Mouse (Mus musculus): ENCODE measurements at regions not wholly inside any gene's neighbourhood (a gene's known extent, or its start where the extent isn't known, plus 50 kb on each side); places are given as distances from the start of the nearest gene placed in this dataset.

- DNase-seq (ENCODE audit: low read depth): no peak
- TF ChIP-seq POLR2A (IDR thresholded peaks at IDR 0.05; ENCODE audit: borderline replicate concordance, extremely low read depth, insufficient read depth, insufficient read length, poor library complexity, severe bottlenecking) (no peak), CTCF (IDR thresholded peaks at IDR 0.05; ENCODE audit: borderline replicate concordance, extremely low read depth, insufficient read depth, insufficient read length) (no peak)
These were observed 360.5 kb upstream of the Gm6657 start for GRCm38 (mm10) chr12:77833411-77834169.

GRCm38 (mm10) chr12:77834891-77835290 is 359.2 kb upstream of the Gm6657 start:
- TF ChIP-seq CTCF (IDR thresholded peaks at IDR 0.05; ENCODE audit: borderline replicate concordance, extremely low read depth, insufficient read depth, insufficient read length) (no peak), POLR2A (IDR thresholded peaks at IDR 0.05; ENCODE audit: borderline replicate concordance, extremely low read depth, insufficient read depth, insufficient read length, poor library complexity, severe bottlenecking) (no peak)
- no peak for DNase-seq (ENCODE audit: low read depth)

GRCm38 (mm10) chr12:77836231-77836630 is 357.8 kb upstream of the Gm6657 start:
- no peak for TF ChIP-seq POLR2A (IDR thresholded peaks at IDR 0.05; ENCODE audit: borderline replicate concordance, extremely low read depth, insufficient read depth, insufficient read length, poor library complexity, severe bottlenecking)
- TF ChIP-seq CTCF (IDR thresholded peaks at IDR 0.05; ENCODE audit: borderline replicate concordance, extremely low read depth, insufficient read depth, insufficient read length): no peak
- no peak for DNase-seq (ENCODE audit: low read depth)

GRCm38 (mm10) chr12:77841844-77842415 is 352.1 kb upstream of the Gm6657 start:
- TF ChIP-seq POLR2A (IDR thresholded peaks at IDR 0.05; ENCODE audit: borderline replicate concordance, extremely low read depth, insufficient read depth, insufficient read length, poor library complexity, severe bottlenecking) (no peak), CTCF (IDR thresholded peaks at IDR 0.05; ENCODE audit: borderline replicate concordance, extremely low read depth, insufficient read depth, insufficient read length) (no peak)
- DNase-seq (ENCODE audit: low read depth): peak; percentile 44

- peak; percentile 90 for DNase-seq (ENCODE audit: low read depth)
- no peak for TF ChIP-seq CTCF (IDR thresholded peaks at IDR 0.05; ENCODE audit: borderline replicate concordance, extremely low read depth, insufficient read depth, insufficient read length)
- TF ChIP-seq POLR2A (IDR thresholded peaks at IDR 0.05; ENCODE audit: borderline replicate concordance, extremely low read depth, insufficient read depth, insufficient read length, poor library complexity, severe bottlenecking): no peak
These were observed 341.2 kb upstream of the Gm6657 start for GRCm38 (mm10) chr12:77852595-77853577.

GRCm38 (mm10) chr12:77854281-77855075 is 339.6 kb upstream of the Gm6657 start:
- TF ChIP-seq CTCF (IDR thresholded peaks at IDR 0.05; ENCODE audit: borderline replicate concordance, extremely low read depth, insufficient read depth, insufficient read length) (no peak), POLR2A (IDR thresholded peaks at IDR 0.05; ENCODE audit: borderline replicate concordance, extremely low read depth, insufficient read depth, insufficient read length, poor library complexity, severe bottlenecking) (no peak)
- DNase-seq (ENCODE audit: low read depth): peak; percentile 71

- TF ChIP-seq CTCF (IDR thresholded peaks at IDR 0.05; ENCODE audit: borderline replicate concordance, extremely low read depth, insufficient read depth, insufficient read length) (no peak), POLR2A (IDR thresholded peaks at IDR 0.05; ENCODE audit: borderline replicate concordance, extremely low read depth, insufficient read depth, insufficient read length, poor library complexity, severe bottlenecking) (no peak)
- peak; percentile 68 for DNase-seq (ENCODE audit: low read depth)
These were observed 338.2 kb upstream of the Gm6657 start for GRCm38 (mm10) chr12:77855796-77856195.

- DNase-seq (ENCODE audit: low read depth): peak; percentile 85
- TF ChIP-seq CTCF (IDR thresholded peaks at IDR 0.05; ENCODE audit: borderline replicate concordance, extremely low read depth, insufficient read depth, insufficient read length): no peak
These were observed 336.8 kb upstream of the Gm6657 start for GRCm38 (mm10) chr12:77857281-77857680.

GRCm38 (mm10) chr12:77860769-77861557 is 333.1 kb upstream of the Gm6657 start:
- no peak for TF ChIP-seq CTCF (IDR thresholded peaks at IDR 0.05; ENCODE audit: borderline replicate concordance, extremely low read depth, insufficient read depth, insufficient read length)
- no peak for TF ChIP-seq POLR2A (IDR thresholded peaks at IDR 0.05; ENCODE audit: borderline replicate concordance, extremely low read depth, insufficient read depth, insufficient read length, poor library complexity, severe bottlenecking)
- no peak for DNase-seq (ENCODE audit: low read depth)

GRCm38 (mm10) chr12:77867947-77868495 is 326.0 kb upstream of the Gm6657 start:
- DNase-seq (ENCODE audit: low read depth): peak; percentile 67

More at GRCm38 (mm10) chr12:77867947-77868495, 326.0 kb upstream of the Gm6657 start:
- TF ChIP-seq CTCF (IDR thresholded peaks at IDR 0.05; ENCODE audit: borderline replicate concordance, extremely low read depth, insufficient read depth, insufficient read length) (no peak), POLR2A (IDR thresholded peaks at IDR 0.05; ENCODE audit: borderline replicate concordance, extremely low read depth, insufficient read depth, insufficient read length, poor library complexity, severe bottlenecking) (no peak)
